Mouse (Mus musculus) heart, postnatal 25 days (tissue): ENCODE measurements around the gene Ntrk2. TPM values are rescaled to one million over a fixed set of nuclear protein-coding genes. Genes with fewer than 3 reads are reported as not detected.

Experiments used
- DNase-seq: peaks from one replicate; pipeline ENCODE4 v3.0.0; 2022; ENCODE audit warnings: low spot score
- intact Hi-C: fragments of 180-260 bp; cut with DNase I; formaldehyde crosslinking; loops from one replicate; pipeline ENCODE4 v1.15.1; 2025
- total RNA-seq, 2 experiments: library from RNA; stranded (reverse); gene quantifications; 2 replicates each; pipeline ENCODE4 v1.2.3; 2021

Ntrk2 gene
- total RNA-seq, 2 experiments from 2014 or later = 1.2 to 1.4 TPM

DNA sequence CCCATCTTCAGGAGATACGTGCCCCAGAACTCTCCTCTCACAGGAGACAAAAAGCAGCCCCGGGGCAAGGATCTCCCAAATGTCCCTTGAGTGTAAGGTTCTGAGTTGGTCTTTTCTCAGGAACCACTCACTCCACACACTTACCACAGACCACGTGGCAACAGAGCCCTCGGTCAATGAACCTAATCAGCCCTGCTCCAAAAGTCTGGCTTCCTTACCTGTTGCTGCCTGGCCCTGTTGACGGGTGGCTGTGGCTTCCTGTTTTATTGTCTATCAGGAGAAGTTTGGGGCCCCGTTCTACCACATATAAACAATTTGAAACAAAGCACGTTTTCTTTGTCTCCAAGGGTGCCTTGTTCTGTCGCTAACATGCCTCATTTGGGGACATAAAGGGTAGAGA is 357.6 kb downstream of the Ntrk2 start:
- intact Hi-C loops = no loop called here
- DNase-seq = no peak

GRCm38 (mm10) chr13:59173840-59174239 is 367.5 kb downstream of the Ntrk2 start:
- intact Hi-C loops = no loop called here
- no peak for DNase-seq

- intact Hi-C loops = no loop called here
These were observed 369.7 kb downstream of the Ntrk2 start for GRCm38 (mm10) chr13:59176021-59176420.

GRCm38 (mm10) chr13:59176485-59176884 is 370.1 kb downstream of the Ntrk2 start:
- no peak for DNase-seq
- intact Hi-C loops = no loop called here

More at GRCm38 (mm10) chr13:59176021-59176420, 369.7 kb downstream of the Ntrk2 start:
- DNase-seq = no peak

GRCm38 (mm10) chr13:59177003-59177402 is 370.6 kb downstream of the Ntrk2 start:
- intact Hi-C loops = no loop called here
- DNase-seq = no peak

GRCm38 (mm10) chr13:59179986-59180385 is 373.6 kb downstream of the Ntrk2 start:
- no peak for DNase-seq
- intact Hi-C loops = no loop called here

- DNase-seq = no peak
- intact Hi-C loops = no loop called here
These were observed 374.4 kb downstream of the Ntrk2 start for GRCm38 (mm10) chr13:59180781-59181180.

DNA sequence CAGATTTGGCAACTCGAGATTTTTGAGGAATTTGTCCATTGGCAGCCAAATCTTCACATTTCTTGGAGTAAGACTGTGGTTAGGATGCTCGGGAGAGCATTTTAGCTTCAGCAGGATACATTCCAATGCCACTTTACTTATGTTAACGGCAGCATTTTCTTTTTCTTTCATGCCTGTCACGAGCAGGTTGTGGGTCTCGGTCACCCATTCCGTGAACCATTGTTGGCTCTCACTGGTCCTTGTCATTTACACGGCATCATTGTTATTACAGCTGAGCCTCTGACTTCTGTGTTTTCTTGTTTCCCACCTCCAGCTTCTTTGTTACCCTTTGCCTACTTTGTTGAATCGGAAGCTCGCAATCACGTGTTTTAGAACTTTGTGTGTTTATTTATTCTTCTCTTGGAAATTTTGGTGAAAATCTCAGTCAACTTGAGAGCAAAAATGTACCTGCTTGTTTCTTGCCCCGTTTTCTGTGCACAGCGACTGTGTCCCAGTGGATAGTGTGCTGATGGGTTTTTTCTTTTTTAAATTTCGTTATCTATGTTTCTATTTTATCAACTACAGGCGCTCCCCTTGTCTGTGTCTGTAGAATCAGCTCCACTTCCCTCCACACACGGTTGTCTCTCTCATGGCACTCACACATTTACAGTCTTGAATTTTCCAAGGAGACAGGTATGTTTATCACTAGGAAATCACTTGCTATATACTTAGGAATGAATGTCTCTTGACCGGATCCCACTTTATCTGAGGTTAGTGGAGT is 375.0 kb downstream of the Ntrk2 start:
- intact Hi-C loops = no loop called here
- no peak for DNase-seq

- DNase-seq = no peak
- intact Hi-C loops = no loop called here
These were observed 376.3 kb downstream of the Ntrk2 start for GRCm38 (mm10) chr13:59182630-59183029.

Other genes with a start within 250 kb of the Ntrk2 start
- gene Slc28a3, start 195.7 kb upstream of the Ntrk2 start, total RNA-seq = not detected